Mouse (Mus musculus): ENCODE data around the gene Lrig3.

Lrig3 gene

DNA sequence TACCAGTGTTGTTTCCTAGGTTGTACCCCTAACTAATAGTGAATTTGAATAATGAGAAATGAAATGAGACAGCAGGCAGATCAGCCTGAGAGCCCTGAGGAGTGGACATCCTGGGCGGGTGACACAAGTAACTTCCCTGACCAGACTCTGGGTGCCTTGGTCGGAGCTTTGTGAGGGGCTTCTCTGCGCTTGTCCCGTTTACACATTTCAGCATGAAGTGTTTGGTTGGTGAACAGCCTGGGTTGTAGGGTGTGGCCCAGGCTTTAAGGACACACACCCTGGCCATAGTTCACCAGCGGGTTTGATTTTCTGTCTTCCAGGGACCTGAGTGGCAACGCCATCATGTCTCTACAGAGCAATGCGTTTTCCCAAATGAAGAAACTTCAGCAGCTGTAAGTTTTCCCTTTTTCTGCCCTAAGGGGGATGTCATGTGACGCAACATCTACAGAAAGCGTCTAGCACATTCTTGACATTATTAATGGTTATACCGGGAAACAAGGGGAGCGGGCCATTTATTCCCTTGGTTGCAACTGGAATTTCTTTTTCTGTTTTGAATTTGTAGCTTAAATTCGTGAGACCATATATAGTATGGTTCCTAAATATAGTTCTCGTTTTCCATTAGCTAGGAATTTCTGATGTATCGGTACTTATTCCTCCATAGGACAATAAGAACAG is 36.2 kb downstream of the Lrig3 start:
- no peak for DNase-seq (ENCODE audit: low spot score)

DNA sequence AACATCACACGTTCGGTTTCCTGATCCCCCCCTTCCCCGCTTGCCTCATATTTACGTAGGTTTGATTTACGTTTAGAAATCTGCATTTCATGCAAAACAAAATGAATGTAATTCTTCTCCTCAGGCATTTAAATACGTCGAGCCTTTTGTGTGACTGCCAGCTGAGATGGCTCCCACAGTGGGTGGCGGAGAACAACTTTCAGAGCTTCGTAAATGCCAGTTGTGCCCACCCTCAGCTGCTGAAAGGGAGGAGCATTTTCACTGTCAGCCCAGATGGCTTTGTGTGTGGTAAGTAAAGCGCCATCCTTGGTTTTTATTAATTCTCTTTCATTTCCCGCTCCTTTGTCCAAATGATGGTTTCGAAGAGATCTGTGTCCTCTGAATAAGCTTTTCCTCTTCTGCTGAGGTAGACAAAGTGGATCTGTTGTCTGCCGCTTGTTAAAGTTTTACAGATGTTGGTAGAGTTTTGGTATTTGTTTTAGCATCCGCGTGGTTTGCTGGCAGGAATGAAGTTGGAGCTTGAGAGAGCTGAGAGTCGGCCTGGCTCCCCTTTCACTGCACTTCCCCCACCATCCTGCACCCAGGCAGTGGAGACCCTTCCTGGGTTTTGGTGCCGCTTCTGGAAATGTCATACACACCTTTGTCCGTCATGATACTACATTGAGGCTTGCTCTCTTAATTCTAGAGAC is 37.0 kb downstream of the Lrig3 start:
- no peak for DNase-seq (ENCODE audit: low spot score)

DNA sequence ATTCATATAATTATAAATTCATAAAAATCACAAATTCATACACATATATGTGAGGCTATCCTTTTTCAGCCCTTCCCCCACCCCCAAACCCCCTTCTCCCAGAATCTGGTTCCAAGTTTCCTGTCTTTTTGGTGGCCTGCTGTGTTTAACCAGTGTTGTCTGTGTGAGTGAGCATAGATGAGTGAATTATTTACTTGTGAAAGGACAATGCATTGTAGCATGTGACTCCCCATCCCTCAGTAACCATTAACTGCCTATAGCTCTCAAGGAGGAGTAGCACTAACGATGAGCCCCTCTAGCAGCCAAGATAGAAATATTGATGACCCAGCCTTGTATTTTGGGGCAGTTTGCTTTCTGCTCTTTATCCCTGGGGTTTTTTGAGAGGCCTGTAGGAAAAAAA is 37.9 kb downstream of the Lrig3 start:
- no peak for DNase-seq (ENCODE audit: low spot score)

DNA sequence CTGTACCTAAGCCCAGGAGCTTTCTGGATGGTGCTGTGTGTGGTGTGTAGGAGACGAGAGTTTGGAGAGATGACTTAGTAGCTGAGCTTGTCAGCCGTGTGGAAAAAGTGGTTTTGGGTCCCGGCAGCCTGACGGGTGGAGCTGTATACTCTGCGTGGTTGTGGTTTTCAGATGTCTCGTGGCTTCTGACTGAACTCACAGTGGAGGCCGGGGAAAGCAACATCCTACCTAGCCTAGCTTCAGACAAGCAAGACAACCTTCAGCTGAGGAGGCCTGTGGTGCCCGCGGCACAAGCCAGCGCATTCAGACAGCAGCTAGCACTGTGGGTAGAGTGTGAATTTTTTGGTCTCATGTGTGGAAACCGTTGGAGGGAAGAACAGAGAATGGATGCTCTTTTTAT is 47.7 kb downstream of the Lrig3 start:
- no peak for DNase-seq (ENCODE audit: low spot score)

DNA sequence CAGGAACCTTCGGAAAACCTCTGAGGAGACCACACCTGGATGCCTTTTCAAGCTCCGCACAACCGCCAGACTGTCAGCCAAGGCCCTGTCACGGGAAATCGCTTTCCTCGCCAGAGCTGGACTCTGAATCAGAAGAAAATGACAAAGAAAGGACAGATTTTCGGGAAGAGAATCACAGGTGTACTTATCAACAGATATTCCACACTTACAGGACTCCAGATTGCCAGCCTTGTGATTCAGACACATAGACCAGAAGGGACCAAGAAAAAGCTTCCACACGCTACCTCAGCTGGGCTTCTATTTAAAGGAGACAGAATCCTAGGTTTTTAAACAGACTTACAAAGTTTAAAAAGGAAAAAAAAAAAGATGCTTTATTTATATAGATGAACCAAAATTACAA is 48.7 kb downstream of the Lrig3 start:
- no peak for DNase-seq (ENCODE audit: low spot score)

DNA sequence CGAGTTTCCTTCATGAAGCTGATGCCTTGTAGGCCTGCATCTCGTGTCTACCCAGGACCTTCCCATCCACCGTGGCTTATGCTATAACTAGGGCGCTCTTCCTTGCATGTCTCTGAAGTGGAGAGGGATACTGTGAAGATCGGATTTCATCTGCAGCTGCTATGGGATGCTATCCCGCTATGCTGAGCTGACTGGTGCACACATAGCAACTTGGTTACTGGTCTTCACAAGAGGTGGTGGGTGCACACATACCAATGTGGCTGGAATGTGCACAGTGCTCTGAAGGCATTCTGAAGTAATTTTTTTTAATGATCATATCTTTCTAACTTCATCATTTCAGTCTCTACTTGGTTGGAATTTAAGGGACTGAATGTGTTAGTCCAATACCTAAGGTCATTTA is 49.7 kb downstream of the Lrig3 start:
- DNase-seq (ENCODE audit: low spot score), result no peak

DNA sequence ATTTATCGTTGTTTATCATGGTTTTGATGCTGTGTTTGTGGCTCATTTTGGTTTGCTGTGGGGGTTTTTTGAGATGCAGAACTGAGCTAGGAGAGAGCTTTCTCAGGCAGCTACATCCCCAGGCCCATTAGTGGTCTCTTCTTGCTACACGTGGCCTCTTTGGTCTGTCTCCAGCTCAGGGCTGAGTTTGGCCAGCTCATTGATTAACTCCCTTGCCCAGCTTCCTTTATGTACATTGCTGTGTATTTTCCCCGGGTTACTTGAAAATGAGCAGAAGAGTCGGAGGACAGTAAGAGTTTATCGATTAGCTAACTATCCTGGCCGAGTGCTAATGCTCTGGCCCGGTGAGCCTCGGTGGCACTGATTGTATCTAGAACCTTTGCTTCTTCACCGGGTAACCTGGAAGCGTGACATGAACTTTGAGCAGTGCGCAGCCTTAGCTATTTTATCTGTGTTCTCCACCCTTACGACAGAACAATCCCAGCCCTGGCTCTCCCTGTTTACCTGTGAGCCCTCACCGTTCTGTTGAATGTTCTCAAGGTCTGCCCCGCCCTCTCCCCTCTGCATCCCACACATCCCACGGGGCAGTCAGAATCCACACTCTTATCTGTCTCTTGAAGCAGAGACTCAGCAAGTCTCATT is 53.5 kb downstream of the Lrig3 start:
- no peak for DNase-seq (ENCODE audit: low spot score)

DNA sequence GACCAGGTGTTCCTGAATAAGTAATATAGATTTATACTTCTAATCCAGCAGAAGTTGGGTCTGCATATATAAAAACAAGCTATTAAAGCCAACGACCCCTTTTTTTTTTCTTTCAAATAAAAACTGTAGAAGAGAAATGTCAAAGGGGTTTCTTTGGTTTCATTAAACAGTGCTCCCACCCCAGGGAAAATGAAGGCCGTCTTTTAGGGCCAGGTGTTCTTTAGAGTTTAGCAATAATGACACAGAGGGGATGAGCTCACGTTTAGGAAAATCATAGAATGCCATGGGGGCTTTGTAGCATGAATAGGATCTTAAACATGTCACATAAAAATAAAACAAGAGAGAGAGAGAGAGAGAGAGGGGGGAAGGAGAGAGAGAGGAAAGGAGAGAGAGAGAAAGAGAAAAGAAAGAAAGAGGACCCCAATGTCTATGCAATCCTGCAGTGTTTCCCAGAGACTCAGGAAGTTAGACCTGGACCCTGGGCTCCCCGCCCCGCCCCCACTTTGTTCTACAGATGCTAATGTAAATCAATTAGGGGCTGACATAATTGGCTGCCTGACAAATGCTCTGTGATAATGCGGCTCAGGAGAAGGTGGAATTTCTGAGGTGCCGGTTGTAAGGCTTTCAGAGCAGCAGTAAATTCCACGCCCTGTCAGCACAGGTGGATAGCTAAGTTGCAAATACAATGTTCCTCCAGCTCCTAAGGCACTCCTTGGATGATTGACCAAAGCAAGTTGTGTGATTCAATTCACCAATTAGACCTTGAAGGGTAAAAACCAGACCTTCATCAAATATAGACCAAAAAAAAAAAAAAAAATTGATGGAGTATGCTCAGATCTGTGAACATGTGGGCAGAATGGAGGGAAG is 62.8 kb downstream of the Lrig3 start:
- DNase-seq (ENCODE audit: low spot score), result no peak

DNA sequence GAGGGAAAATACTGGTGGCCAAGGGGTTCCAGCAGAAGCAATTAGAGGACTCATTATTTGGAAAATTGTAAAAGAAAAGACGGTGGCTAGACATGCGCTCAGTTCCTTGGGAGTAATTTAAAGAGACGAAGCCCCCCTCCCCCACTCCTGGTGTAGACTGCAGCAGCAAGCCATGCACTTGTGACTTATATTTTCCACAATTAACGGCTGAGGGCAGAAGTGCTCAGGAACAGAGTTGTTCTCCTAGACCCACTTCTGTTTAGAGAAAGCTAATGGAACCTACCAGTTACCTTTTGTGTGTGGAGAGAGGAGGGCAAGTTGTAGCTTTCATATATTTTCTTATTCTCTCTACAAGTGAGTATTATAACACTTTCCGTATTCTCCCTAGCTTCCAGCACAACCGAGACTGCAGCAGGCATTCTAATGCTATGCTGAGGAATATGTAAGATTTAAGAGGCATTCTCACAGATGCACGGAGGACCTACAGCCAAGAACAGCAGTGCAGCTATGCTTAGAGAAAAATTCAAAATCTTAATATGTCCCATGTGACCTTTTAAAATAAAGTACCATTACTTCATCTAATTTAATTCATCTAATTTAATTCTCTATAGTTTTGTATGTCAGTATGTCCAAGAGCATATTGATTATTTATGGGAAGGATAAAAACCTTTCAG is 63.6 kb downstream of the Lrig3 start:
- no peak for DNase-seq (ENCODE audit: low spot score)

DNA sequence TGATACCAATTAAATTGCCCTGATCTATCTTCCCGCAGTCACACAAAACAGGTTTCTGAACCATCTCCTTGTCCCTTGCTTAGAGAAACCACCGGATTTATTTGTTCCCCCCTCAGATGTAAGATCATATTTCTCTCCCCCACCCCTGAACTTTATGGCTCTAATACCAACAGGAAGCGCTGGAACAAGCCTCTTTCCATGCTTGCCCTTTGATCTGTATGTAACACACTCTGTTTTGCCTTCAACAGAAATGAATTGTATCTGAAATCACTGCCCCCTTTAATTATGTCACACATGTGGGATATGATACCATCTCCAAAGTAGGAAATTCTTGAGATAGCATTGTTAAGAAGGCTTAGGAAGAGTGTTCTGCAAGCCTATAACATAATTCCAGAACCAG is 90.9 kb downstream of the Lrig3 start:
- DNase-seq (ENCODE audit: low spot score), result no peak

DNA sequence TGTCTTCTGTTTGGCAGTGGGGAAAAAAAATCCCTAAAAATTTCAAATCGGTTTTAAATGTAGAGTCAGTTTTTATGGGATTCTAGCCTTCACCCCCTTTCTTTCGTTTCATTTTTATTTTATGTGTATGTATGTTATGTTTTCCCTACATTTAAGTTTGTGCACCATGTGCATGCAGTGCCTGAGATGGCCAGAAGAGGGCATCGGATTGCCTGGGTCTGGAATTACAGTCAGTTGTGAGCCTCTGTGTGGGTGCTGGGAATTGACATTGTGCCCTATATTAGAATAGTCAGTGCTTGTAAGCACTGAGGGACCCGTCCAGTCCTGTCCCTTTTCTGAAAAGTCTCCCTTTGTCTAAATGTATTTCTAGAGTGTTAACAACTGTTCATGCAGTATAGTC is 96.8 kb downstream of the Lrig3 start:
- no peak for DNase-seq (ENCODE audit: low spot score)
